Mouse (Mus musculus) hindbrain, embryonic 16.5 days (tissue): ENCODE data around the gene Iqcf5. TPM values are rescaled to one million over a fixed set of nuclear protein-coding genes. Genes with fewer than 3 reads are reported as not detected.

Experiments
- ATAC-seq: fragments of 200-750 bp; cut with Nextera tagmentation; 2 replicates; pipeline ENCODE4 v1.8.0; 2017; ENCODE audit warnings: moderate TSS enrichment, moderate library complexity
- H3K27ac ChIP-seq: fragments of 300-500 bp; sonication (generic); 2 replicates; pipeline ENCODE4 v1.5.1; 2014; ENCODE audit warnings: low read depth, mild to moderate bottlenecking, control low read depth, low read length, moderate library complexity
- H3K27me3 ChIP-seq: fragments of 300-500 bp; sonication (generic); replicated peaks from 2 replicates; pipeline ENCODE4 v1.6.1; 2014; ENCODE audit warnings: low read length; ENCODE audit not compliant: control insufficient read depth, insufficient read depth
- H3K36me3 ChIP-seq: fragments of 300-500 bp; sonication (generic); 2 replicates; pipeline ENCODE4 v1.6.1; 2014; ENCODE audit warnings: mild to moderate bottlenecking, low read length, moderate library complexity, mixed read lengths; ENCODE audit not compliant: control insufficient read depth, insufficient read depth
- H3K4me1 ChIP-seq: fragments of 300-500 bp; sonication (generic); 2 replicates; pipeline ENCODE4 v1.6.1; 2014; ENCODE audit warnings: low read depth, low read length; ENCODE audit not compliant: control insufficient read depth, insufficient read depth
- H3K4me2 ChIP-seq: fragments of 300-500 bp; sonication (generic); 2 replicates; pipeline ENCODE4 v1.6.1; 2014; ENCODE audit warnings: mild to moderate bottlenecking, low read length, control low read depth, moderate library complexity
- H3K4me3 ChIP-seq: fragments of 300-500 bp; sonication (generic); 2 replicates; pipeline ENCODE4 v1.5.1; 2014; ENCODE audit warnings: mild to moderate bottlenecking, low read length, control low read depth, moderate library complexity
- H3K9ac ChIP-seq: fragments of 300-500 bp; sonication (generic); 2 replicates; pipeline ENCODE4 v1.6.1; 2014; ENCODE audit warnings: low read depth, mild to moderate bottlenecking, control low read depth, low read length, moderate library complexity
- H3K9me3 ChIP-seq: fragments of 300-500 bp; sonication (generic); 2 replicates; pipeline ENCODE4 v1.6.1; 2014; ENCODE audit warnings: mild to moderate bottlenecking, low read length, moderate library complexity; ENCODE audit not compliant: control insufficient read depth
- WGBS: fragments of 180-500 bp; shearing (Covaris S2); extraction: QIAGEN DNeasy Blood & Tissue Kit; methylation state at CpG from one replicate; pipeline ENCODE4 v1.1.7; 2014; 5-methylcytosine and 5-hydroxymethylcytosine counted together
- polyA plus RNA-seq: library from polyadenylated mRNA; unstranded; fragments of >200 nt; fragmentation: Nextera tagmentation; extraction: Ambion mirVana; gene quantifications from 2 replicates; pipeline ENCODE4 v1.2.1, GENCODE M21; 2015

Iqcf5 gene
- polyA plus RNA-seq, 1 experiment from 2014 or later = not detected

- 97% methylated on average over 6 of the region's 6 CpGs for WGBS
- Histone ChIP-seq H3K4me1 (no peaks in the 10 kb centered on the region), H3K9me3 (no peaks in the 10 kb centered on the region), H3K9ac (no peak within 1 kb of the TSS), H3K4me3 (no peak within 1 kb of the TSS), H3K36me3 (no peaks in the 10 kb centered on the region), H3K27me3 (no peaks in the 10 kb centered on the region), H3K27ac (no peak within 1 kb of the TSS), H3K4me2 (no peak within 1 kb of the TSS)
- ATAC-seq = no peak
Measured at GRCm38 (mm10) chr9:106499667-106500066, 14.7 kb upstream of the Iqcf5 start, which contains the start of gene Iqcf1. Gene Iqcf1 (plus strand): TSS chr9:106499967.

- no peak for ATAC-seq
- Histone ChIP-seq H3K4me3 (no peak overlapping the region), H3K9ac (no peak overlapping the region), H3K9me3 (no peaks in the 10 kb centered on the region), H3K4me2 (no peak overlapping the region), H3K27ac (no peak overlapping the region), H3K36me3 (no peaks in the 10 kb centered on the region), H3K27me3 (no peaks in the 10 kb centered on the region), H3K4me1 (no peaks in the 10 kb centered on the region)
- WGBS = 87% methylated on average over 22 of the region's 22 CpGs
Measured at GRCm38 (mm10) chr9:106501846-106502245, 12.5 kb upstream of the Iqcf5 start.

- no peak overlapping the region for H3K4me3 ChIP-seq
- no peaks in the 10 kb centered on the region for H3K9me3 ChIP-seq
- 75% methylated on average over 6 of the region's 6 CpGs for WGBS
- H3K36me3 ChIP-seq = no peaks in the 10 kb centered on the region
- H3K27me3 ChIP-seq = no peaks in the 10 kb centered on the region
- ATAC-seq = no peak
- no peaks in the 10 kb centered on the region for H3K4me1 ChIP-seq
- no peak overlapping the region for H3K9ac ChIP-seq
- H3K4me2 ChIP-seq = no peak overlapping the region
- H3K27ac ChIP-seq = no peak overlapping the region
Measured at GRCm38 (mm10) chr9:106504246-106504645, 10.1 kb upstream of the Iqcf5 start.

- H3K9me3 ChIP-seq = no peaks in the 10 kb centered on the region
- no peak overlapping the region for H3K4me3 ChIP-seq
- H3K4me2 ChIP-seq = no peak overlapping the region
- 95% methylated on average over 10 of the region's 10 CpGs for WGBS
- H3K9ac ChIP-seq = no peak overlapping the region
- H3K27me3 ChIP-seq = no peaks in the 10 kb centered on the region
- no peak overlapping the region for H3K27ac ChIP-seq
- no peaks in the 10 kb centered on the region for H3K4me1 ChIP-seq
- no peak for ATAC-seq
- H3K36me3 ChIP-seq = no peaks in the 10 kb centered on the region
Measured at GRCm38 (mm10) chr9:106509356-106509755, 5.0 kb upstream of the Iqcf5 start.

GRCm38 (mm10) chr9:106512729-106513450, 1.5 kb upstream of the Iqcf5 start:
- Histone ChIP-seq H3K27ac (no peak overlapping the region), H3K9ac (no peak overlapping the region), H3K27me3 (no peaks in the 10 kb centered on the region), H3K4me2 (no peak overlapping the region), H3K36me3 (no peaks in the 10 kb centered on the region), H3K9me3 (no peaks in the 10 kb centered on the region), H3K4me1 (no peaks in the 10 kb centered on the region), H3K4me3 (no peak overlapping the region)
- WGBS = 59% methylated on average over 13 of the region's 13 CpGs
- no peak for ATAC-seq

- no peak overlapping the region for H3K4me3 ChIP-seq
- H3K27me3 ChIP-seq = no peaks in the 10 kb centered on the region
- no peak overlapping the region for H3K9ac ChIP-seq
- no peaks in the 10 kb centered on the region for H3K4me1 ChIP-seq
- no peaks in the 10 kb centered on the region for H3K36me3 ChIP-seq
- no peak for ATAC-seq
- H3K9me3 ChIP-seq = no peaks in the 10 kb centered on the region
- H3K4me2 ChIP-seq = no peak overlapping the region
- 87% methylated on average over 6 of the region's 6 CpGs for WGBS
- no peak overlapping the region for H3K27ac ChIP-seq
Measured at GRCm38 (mm10) chr9:106513566-106513965, 807 bp upstream of the Iqcf5 start.

GRCm38 (mm10) chr9:106519433-106519832, 5.1 kb downstream of the Iqcf5 start:
- no peak overlapping the region for H3K4me3 ChIP-seq
- ATAC-seq = no peak
- H3K27me3 ChIP-seq = no peaks in the 10 kb centered on the region
- H3K27ac ChIP-seq = no peak overlapping the region
- H3K9me3 ChIP-seq = no peaks in the 10 kb centered on the region
- 78% methylated on average over 2 of the region's 2 CpGs for WGBS
- no peaks in the 10 kb centered on the region for H3K36me3 ChIP-seq
- H3K4me2 ChIP-seq = no peak overlapping the region
- H3K9ac ChIP-seq = no peak overlapping the region
- no peaks in the 10 kb centered on the region for H3K4me1 ChIP-seq

- Histone ChIP-seq H3K36me3 (no peaks in the 10 kb centered on the region), H3K9me3 (no peaks in the 10 kb centered on the region), H3K27me3 (no peaks in the 10 kb centered on the region), H3K4me1 (no peaks in the 10 kb centered on the region), H3K4me2 (no peak overlapping the region), H3K4me3 (no peak overlapping the region), H3K27ac (no peak overlapping the region), H3K9ac (no peak overlapping the region)
- no peak for ATAC-seq
- WGBS = 84% methylated on average over 8 of the region's 8 CpGs
Measured at GRCm38 (mm10) chr9:106519909-106520308, 5.5 kb downstream of the Iqcf5 start.

GRCm38 (mm10) chr9:106531833-106532232, 17.5 kb downstream of the Iqcf5 start:
- no peak overlapping the region for H3K27ac ChIP-seq
- no peaks in the 10 kb centered on the region for H3K36me3 ChIP-seq
- no peaks in the 10 kb centered on the region for H3K27me3 ChIP-seq
- H3K4me1 ChIP-seq = no peaks in the 10 kb centered on the region
- whole genome bisulfite sequencing = 39% methylated on average over 3 of the region's 3 CpGs
- ATAC-seq = no peak
- no peak overlapping the region for H3K4me3 ChIP-seq
- no peak overlapping the region for H3K9ac ChIP-seq
- no peaks in the 10 kb centered on the region for H3K9me3 ChIP-seq
- H3K4me2 ChIP-seq = no peak overlapping the region
